Mouse (Mus musculus): ENCODE results near the gene Relb. TPM values are rescaled to one million over a fixed set of nuclear protein-coding genes. Genes with fewer than 3 reads are reported as not detected.

Gene Relb
- total and polyA plus RNA-seq, 3 experiments: 1.2 to 2.0 (median 1.5) TPM

GRCm38 (mm10) chr7:19562643-19563410 lies 66.4 kb downstream of the Relb start, which contains the start of gene Ppp1r37:
Ppp1r37 (minus strand) TSS chr7:19563076.
- H3K36me3 ChIP-seq (replicated peaks): peaks cover 69% of the 10 kb centered on the region
- peaks cover 10% of the 10 kb centered on the region for H3K9me3 ChIP-seq (replicated peaks)
- TF ChIP-seq TAL1 (conservative IDR thresholded peaks at IDR 0.05; ENCODE audit: low read depth, low read length) (no peak), POLR2AphosphoS5 (IDR thresholded peaks at IDR 0.05; ENCODE audit: insufficient replicate concordance, low read depth, low read length) (no peak), GATA1 (IDR thresholded peaks at IDR 0.05; ENCODE audit: borderline replicate concordance, low read length) (no peak)
- peak within 1 kb of the TSS; percentile 96 for H3K4me3 ChIP-seq (ENCODE audit: low read depth, low read length)
- no peak for ATAC-seq (ENCODE audit: extremely low read depth, insufficient number of reproducible peaks, low FRiP score, poor library complexity, severe bottlenecking)
- H3K27me3 ChIP-seq (ENCODE audit: insufficient read depth, low read length): no peaks in the 10 kb centered on the region
- peaks cover 54% of the 10 kb centered on the region for H3K4me1 ChIP-seq (ENCODE audit: insufficient read depth, low read depth, low read length)
- no peak for DNase-seq (ENCODE audit: low spot score)

GRCm38 (mm10) chr7:19561765-19562642 lies 67.2 kb downstream of the Relb start:
- Histone ChIP-seq H3K36me3 (replicated peaks) (peaks cover 70% of the 10 kb centered on the region), H3K4me1 (ENCODE audit: insufficient read depth, low read depth, low read length) (peaks cover 57% of the 10 kb centered on the region), H3K9me3 (replicated peaks) (peaks cover 10% of the 10 kb centered on the region), H3K4me3 (ENCODE audit: low read depth, low read length) (peak overlapping the region; percentile 96), H3K27me3 (ENCODE audit: insufficient read depth, low read length) (no peaks in the 10 kb centered on the region)
- ATAC-seq (ENCODE audit: extremely low read depth, insufficient number of reproducible peaks, low FRiP score, poor library complexity, severe bottlenecking) (peak; percentile 71), DNase-seq (ENCODE audit: low spot score) (peak; percentile 90)
- TF ChIP-seq GATA2 (IDR thresholded peaks at IDR 0.05; ENCODE audit: borderline replicate concordance, low read depth, low read length) (no peak), GATA1 (IDR thresholded peaks at IDR 0.05; ENCODE audit: borderline replicate concordance, low read length) (no peak), TAL1 (conservative IDR thresholded peaks at IDR 0.05; ENCODE audit: low read depth, low read length) (no peak), POLR2AphosphoS5 (IDR thresholded peaks at IDR 0.05; ENCODE audit: insufficient replicate concordance, low read depth, low read length) (no peak)

- Histone ChIP-seq H3K9me3 (replicated peaks) (peaks cover 10% of the 10 kb centered on the region), H3K36me3 (replicated peaks) (peaks cover 72% of the 10 kb centered on the region)
These were observed 67.8 kb downstream of the Relb start for GRCm38 (mm10) chr7:19561431-19561764.

GRCm38 (mm10) chr7:19560491-19561260 lies 68.6 kb downstream of the Relb start:
- Histone ChIP-seq H3K4me1 (ENCODE audit: insufficient read depth, low read depth, low read length) (peaks cover 62% of the 10 kb centered on the region), H3K27me3 (ENCODE audit: insufficient read depth, low read length) (no peaks in the 10 kb centered on the region), H3K4me3 (ENCODE audit: low read depth, low read length) (peak overlapping the region; percentile 96), H3K9me3 (replicated peaks) (peaks cover 10% of the 10 kb centered on the region), H3K36me3 (replicated peaks) (peaks cover 73% of the 10 kb centered on the region)
- TF ChIP-seq CTCF (IDR thresholded peaks at IDR 0.05; ENCODE audit: low read depth, low read length): no peak
- ATAC-seq (ENCODE audit: extremely low read depth, insufficient number of reproducible peaks, low FRiP score, poor library complexity, severe bottlenecking) (no peak), DNase-seq (ENCODE audit: low spot score) (no peak)

More at GRCm38 (mm10) chr7:19561431-19561764, 67.8 kb downstream of the Relb start:
- H3K4me3 ChIP-seq (ENCODE audit: low read depth, low read length): peak overlapping the region; percentile 96
- no peak for DNase-seq (ENCODE audit: low spot score)
- no peak for TF ChIP-seq CTCF (IDR thresholded peaks at IDR 0.05; ENCODE audit: low read depth, low read length)
- no peak for TF ChIP-seq POLR2AphosphoS5 (IDR thresholded peaks at IDR 0.05; ENCODE audit: insufficient replicate concordance, low read depth, low read length)
- no peak for TF ChIP-seq GATA1 (IDR thresholded peaks at IDR 0.05; ENCODE audit: borderline replicate concordance, low read length)
- H3K27me3 ChIP-seq (ENCODE audit: insufficient read depth, low read length): no peaks in the 10 kb centered on the region
- ATAC-seq (ENCODE audit: extremely low read depth, insufficient number of reproducible peaks, low FRiP score, poor library complexity, severe bottlenecking): no peak
- H3K4me1 ChIP-seq (ENCODE audit: insufficient read depth, low read depth, low read length): peaks cover 62% of the 10 kb centered on the region

GRCm38 (mm10) chr7:19558965-19559364 lies 70.3 kb downstream of the Relb start:
- ATAC-seq (ENCODE audit: extremely low read depth, insufficient number of reproducible peaks, low FRiP score, poor library complexity, severe bottlenecking) (no peak), DNase-seq (ENCODE audit: low spot score) (peak; percentile 37)
- no peaks in the 10 kb centered on the region for H3K27me3 ChIP-seq (ENCODE audit: insufficient read depth, low read length)
- TF ChIP-seq GATA1 (IDR thresholded peaks at IDR 0.05; ENCODE audit: borderline replicate concordance, low read length) (no peak), POLR2AphosphoS5 (IDR thresholded peaks at IDR 0.05; ENCODE audit: insufficient replicate concordance, low read depth, low read length) (no peak), CTCF (IDR thresholded peaks at IDR 0.05; ENCODE audit: low read depth, low read length) (peak; percentile 32), TAL1 (conservative IDR thresholded peaks at IDR 0.05; ENCODE audit: low read depth, low read length) (no peak), GATA2 (IDR thresholded peaks at IDR 0.05; ENCODE audit: borderline replicate concordance, low read depth, low read length) (no peak)
- H3K36me3 ChIP-seq (replicated peaks): peaks cover 72% of the 10 kb centered on the region
- H3K4me3 ChIP-seq (ENCODE audit: low read depth, low read length): no peak overlapping the region
- H3K4me1 ChIP-seq (ENCODE audit: insufficient read depth, low read depth, low read length): peaks cover 65% of the 10 kb centered on the region
- no peaks in the 10 kb centered on the region for H3K9me3 ChIP-seq (replicated peaks)

Data from G1E (cell line).